Mouse (Mus musculus) liver, embryonic 16.5 days (tissue): ENCODE results near the gene Renbp. TPM values are rescaled to one million over a fixed set of nuclear protein-coding genes. Genes with fewer than 3 reads are reported as not detected.

Source experiments
- ATAC-seq: fragments of 200-750 bp; cut with Nextera tagmentation; 2 replicates; pipeline ENCODE4 v1.8.0; 2017; ENCODE audit warnings: low read depth, mild to moderate bottlenecking, moderate number of reproducible peaks, moderate library complexity
- H3K27ac ChIP-seq: fragments of 300-500 bp; sonication (generic); 2 replicates; pipeline ENCODE4 v1.5.1; 2014; ENCODE audit warnings: mild to moderate bottlenecking, low read length
- H3K27me3 ChIP-seq: fragments of 300-500 bp; sonication (generic); 2 replicates; pipeline ENCODE4 v1.6.1; 2014; ENCODE audit warnings: low read depth, low read length, mixed read lengths; ENCODE audit not compliant: control insufficient read depth, insufficient read depth
- H3K36me3 ChIP-seq: fragments of 300-500 bp; sonication (generic); 2 replicates; pipeline ENCODE4 v1.6.1; 2014; ENCODE audit warnings: mild to moderate bottlenecking; ENCODE audit not compliant: control insufficient read depth, insufficient read depth
- H3K4me1 ChIP-seq: fragments of 300-500 bp; sonication (generic); 2 replicates; pipeline ENCODE4 v1.6.1; 2014; ENCODE audit warnings: low read depth, low read length, mixed read lengths; ENCODE audit not compliant: control insufficient read depth
- H3K4me2 ChIP-seq: fragments of 300-500 bp; sonication (generic); 2 replicates; pipeline ENCODE4 v1.6.1; 2014; ENCODE audit warnings: low read depth, low read length, mixed read lengths
- H3K4me3 ChIP-seq: fragments of 300-500 bp; sonication (generic); 2 replicates; pipeline ENCODE4 v1.5.1; 2014; ENCODE audit warnings: low read depth, mild to moderate bottlenecking, low read length
- H3K9ac ChIP-seq: fragments of 300-500 bp; sonication (generic); 2 replicates; pipeline ENCODE4 v1.6.1; 2014; ENCODE audit warnings: low read depth, low read length
- H3K9me3 ChIP-seq: fragments of 300-500 bp; sonication (generic); replicated peaks from 2 replicates; pipeline ENCODE4 v1.6.1; 2016; ENCODE audit warnings: low read length; ENCODE audit not compliant: control insufficient read depth
- WGBS: fragments of 180-500 bp; shearing (Covaris S2); extraction: QIAGEN DNeasy Blood & Tissue Kit; methylation state at CpG from one replicate; pipeline ENCODE4 v1.1.7; 2014; ENCODE audit not compliant: insufficient replicate concordance; 5-methylcytosine and 5-hydroxymethylcytosine counted together
- polyA plus RNA-seq: library from polyadenylated mRNA; unstranded; fragments of >200 nt; fragmentation: Nextera tagmentation; extraction: Ambion mirVana; gene quantifications from 2 replicates; pipeline ENCODE4 v1.2.1, GENCODE M21; 2015

Gene Renbp
- polyA plus RNA-seq, 1 experiment from 2014 or later: 24.6 TPM

GRCm38 (mm10) chrX:73941860-73942259 lies 11.2 kb upstream of the Renbp start:
- no peaks in the 10 kb centered on the region for H3K27me3 ChIP-seq
- H3K4me1 ChIP-seq: no peaks in the 10 kb centered on the region
- ATAC-seq: no peak; the same call in 1 of the 2 replicates
- H3K9me3 ChIP-seq: no peaks in the 10 kb centered on the region
- no peak overlapping the region for H3K27ac ChIP-seq
- WGBS: 36% methylated on average over 2 of the region's 2 CpGs
- H3K36me3 ChIP-seq: peaks cover 47% of the 10 kb centered on the region
- no peak overlapping the region for H3K4me2 ChIP-seq
- H3K9ac ChIP-seq: no peak overlapping the region
- H3K4me3 ChIP-seq: no peak overlapping the region

GRCm38 (mm10) chrX:73931871-73932270 lies 1.2 kb upstream of the Renbp start:
- Histone ChIP-seq H3K27ac (no peak overlapping the region), H3K9me3 (no peaks in the 10 kb centered on the region), H3K4me2 (no peak overlapping the region), H3K36me3 (no peaks in the 10 kb centered on the region), H3K4me1 (peaks cover 8% of the 10 kb centered on the region; the same call in 1 of the 2 replicates), H3K4me3 (no peak overlapping the region), H3K9ac (no peak overlapping the region), H3K27me3 (no peaks in the 10 kb centered on the region)
- WGBS: 54% methylated on average over 2 of the region's 2 CpGs
- ATAC-seq: no peak

DNA sequence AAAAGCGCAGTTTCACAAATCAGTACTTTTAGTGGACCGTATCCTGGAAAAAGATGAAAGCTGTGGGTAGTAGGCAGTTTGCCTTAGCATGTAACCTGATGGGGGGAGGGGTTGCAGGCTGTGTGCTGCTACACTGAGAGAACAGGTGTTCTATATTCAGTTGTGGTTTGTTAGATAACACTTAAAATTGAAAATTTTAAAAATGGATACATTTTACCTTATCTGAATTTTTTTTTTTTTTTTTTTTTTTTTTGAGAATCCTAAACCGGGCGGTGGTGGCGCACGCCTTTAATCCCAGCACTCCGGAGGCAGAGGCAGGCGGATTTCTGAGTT lies 8.1 kb downstream of the Renbp start:
- 70% methylated on average over 8 of the region's 8 CpGs for WGBS
- Histone ChIP-seq H3K9ac (peak overlapping the region; percentile 63; the same call in 1 of the 2 replicates), H3K36me3 (peaks cover 4% of the 10 kb centered on the region), H3K4me1 (no peaks in the 10 kb centered on the region; the same call in 1 of the 2 replicates), H3K27me3 (no peaks in the 10 kb centered on the region), H3K9me3 (no peaks in the 10 kb centered on the region), H3K4me3 (peak overlapping the region; percentile 75), H3K27ac (no peak overlapping the region), H3K4me2 (peak overlapping the region; percentile 82)
- ATAC-seq: no peak

DNA sequence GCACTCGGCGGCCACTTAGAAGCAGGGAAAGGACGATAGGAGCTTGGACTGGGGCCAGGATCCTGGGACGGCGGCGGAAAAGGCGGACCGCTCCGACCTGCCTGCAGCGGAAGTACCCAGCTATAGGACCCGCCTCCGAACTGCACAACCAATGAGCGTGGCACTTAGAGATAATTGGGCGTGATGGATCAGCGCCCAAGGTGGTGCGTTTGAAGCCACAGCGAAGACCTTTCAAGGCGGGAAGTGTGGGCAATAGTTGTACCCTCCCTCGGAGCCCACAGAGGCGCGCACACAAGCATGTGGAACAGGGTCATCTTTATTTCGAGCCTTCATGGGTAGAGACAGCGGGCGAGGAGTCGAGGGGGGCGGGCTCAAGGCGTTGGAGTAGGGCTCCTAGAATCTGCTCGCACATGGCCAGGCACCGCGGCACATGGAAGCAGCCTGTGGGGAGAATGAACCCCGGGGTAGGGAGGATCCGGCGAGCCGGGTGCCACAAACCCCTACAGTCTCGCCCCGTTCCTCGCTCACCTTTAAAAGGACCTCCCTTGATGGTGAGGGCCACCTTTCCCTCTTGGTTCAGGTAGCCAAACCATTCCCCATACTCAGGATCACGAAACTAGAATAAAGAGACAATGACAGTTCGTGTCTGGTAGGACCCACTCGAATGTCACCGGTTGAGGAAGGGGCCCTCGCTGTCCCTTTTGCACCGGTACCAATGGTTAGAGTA lies 8.7 kb downstream of the Renbp start, which contains the start of the genes Arhgap4 and Naa10:
Arhgap4 (minus strand) TSS at position 48 of the 727 bp plus-strand sequence.
Naa10 (minus strand) TSS at position 122 of the 727 bp plus-strand sequence.
- no peaks in the 10 kb centered on the region; the same call in 1 of the 2 replicates for H3K4me1 ChIP-seq
- H3K36me3 ChIP-seq: peaks cover 4% of the 10 kb centered on the region
- H3K4me2 ChIP-seq: peak within 1 kb of the TSS; percentile 82
- H3K27ac ChIP-seq: peak within 1 kb of the TSS; percentile 81
- WGBS: 18% methylated on average over 43 of the region's 43 CpGs
- H3K27me3 ChIP-seq: no peaks in the 10 kb centered on the region
- no peaks in the 10 kb centered on the region for H3K9me3 ChIP-seq
- peak within 1 kb of the TSS; percentile 75 for H3K4me3 ChIP-seq
- ATAC-seq: peak; percentile 99
- H3K9ac ChIP-seq: peak within 1 kb of the TSS; percentile 75

DNA sequence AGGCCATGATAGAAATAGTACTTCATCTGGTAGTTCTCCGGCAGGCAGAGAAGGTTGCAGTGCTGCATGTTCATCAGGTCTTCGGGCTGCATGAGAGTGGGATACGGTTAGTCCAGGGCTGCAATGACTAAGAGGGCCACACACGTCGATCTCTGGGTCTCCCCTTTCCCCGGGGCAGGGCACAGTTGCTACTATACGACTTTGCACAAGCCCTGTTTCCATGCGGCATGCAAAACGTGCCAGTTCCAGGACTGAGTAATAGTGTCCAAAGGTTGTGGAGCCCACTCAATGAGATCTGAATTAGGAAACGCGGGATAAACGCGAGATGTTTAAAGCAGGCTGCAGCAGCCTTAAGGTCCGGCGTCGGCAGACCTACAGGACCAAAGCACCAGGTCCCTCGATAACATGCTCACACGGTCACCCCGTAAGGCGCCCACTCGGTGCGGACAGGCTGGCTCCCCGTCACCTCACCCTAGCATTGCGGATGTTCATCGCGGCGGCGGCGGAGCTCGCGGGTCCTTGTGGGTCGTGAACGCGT lies 9.3 kb downstream of the Renbp start:
- no peaks in the 10 kb centered on the region; the same call in 1 of the 2 replicates for H3K4me1 ChIP-seq
- peak overlapping the region; percentile 81 for H3K27ac ChIP-seq
- H3K27me3 ChIP-seq: no peaks in the 10 kb centered on the region
- H3K4me2 ChIP-seq: peak overlapping the region; percentile 82
- no peaks in the 10 kb centered on the region for H3K9me3 ChIP-seq
- WGBS: 16% methylated on average over 34 of the region's 34 CpGs
- peaks cover 4% of the 10 kb centered on the region for H3K36me3 ChIP-seq
- peak overlapping the region; percentile 75 for H3K9ac ChIP-seq
- peak overlapping the region; percentile 75 for H3K4me3 ChIP-seq
- ATAC-seq: 0 out of 2 replicates have a peak, but pooled peaks have one; percentile 5

GRCm38 (mm10) chrX:73918631-73919030 lies 12.0 kb downstream of the Renbp start:
- Histone ChIP-seq H3K9ac (no peak overlapping the region), H3K4me3 (no peak overlapping the region), H3K36me3 (peaks cover 4% of the 10 kb centered on the region), H3K27ac (no peak overlapping the region), H3K27me3 (no peaks in the 10 kb centered on the region), H3K9me3 (no peaks in the 10 kb centered on the region), H3K4me2 (no peak overlapping the region), H3K4me1 (peaks cover 3% of the 10 kb centered on the region; the same call in 1 of the 2 replicates)
- 64% methylated on average over 5 of the region's 5 CpGs for WGBS
- no peak for ATAC-seq

DNA sequence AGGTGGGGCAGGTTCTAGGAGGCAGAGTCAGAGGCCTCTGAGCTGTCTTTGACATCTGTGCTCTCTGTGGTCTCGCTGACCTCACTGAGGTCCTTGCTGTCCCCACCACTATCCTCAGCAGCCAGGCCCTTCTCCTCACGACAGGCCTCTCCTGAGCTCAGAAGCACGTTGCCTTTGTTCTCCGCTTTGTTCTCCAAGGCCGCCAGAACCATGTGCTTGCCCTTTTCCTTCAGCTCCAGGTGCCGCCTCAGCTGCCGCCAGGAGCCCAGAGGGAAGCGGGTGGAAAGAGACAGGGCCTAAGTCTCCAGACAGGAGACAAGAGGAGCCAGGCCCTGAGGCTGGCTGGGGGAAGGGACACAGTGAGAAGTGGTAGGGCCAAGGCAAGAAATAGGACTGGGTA lies 13.7 kb downstream of the Renbp start:
- Histone ChIP-seq H3K9ac (no peak overlapping the region), H3K4me1 (peaks cover 3% of the 10 kb centered on the region; the same call in 1 of the 2 replicates), H3K4me2 (no peak overlapping the region), H3K27ac (no peak overlapping the region), H3K4me3 (no peak overlapping the region), H3K27me3 (no peaks in the 10 kb centered on the region), H3K36me3 (peaks cover 4% of the 10 kb centered on the region), H3K9me3 (no peaks in the 10 kb centered on the region)
- WGBS: 68% methylated on average over 8 of the region's 8 CpGs
- no peak for ATAC-seq

GRCm38 (mm10) chrX:73914827-73915703 lies 15.6 kb downstream of the Renbp start:
- Histone ChIP-seq H3K36me3 (peaks cover 4% of the 10 kb centered on the region), H3K9ac (peak overlapping the region; percentile 47), H3K4me1 (peaks cover 14% of the 10 kb centered on the region), H3K4me2 (peak overlapping the region; percentile 75), H3K9me3 (no peaks in the 10 kb centered on the region), H3K4me3 (peak overlapping the region; percentile 53), H3K27me3 (no peaks in the 10 kb centered on the region), H3K27ac (peak overlapping the region; percentile 77)
- WGBS: 19% methylated on average over 31 of the region's 31 CpGs
- ATAC-seq: peak; percentile 95
